Mouse (Mus musculus) myocyte (in vitro differentiated cells): ENCODE results near the gene Prpf18. TPM values are rescaled to one million over a fixed set of nuclear protein-coding genes. Genes with fewer than 3 reads are reported as not detected.

Experiments
- H3K27me3 ChIP-seq: one replicate; pipeline ENCODE4 v1.6.1; 2011; ENCODE audit not compliant: control insufficient read depth, insufficient read depth, insufficient read length
- H3K36me3 ChIP-seq: one replicate; pipeline ENCODE4 v1.6.1; 2011; ENCODE audit not compliant: control insufficient read depth, insufficient read depth
- H3K4me2 ChIP-seq: one replicate; pipeline ENCODE4 v1.6.1; 2011; ENCODE audit warnings: low read depth, control low read depth
- H3K4me3 ChIP-seq: one replicate; pipeline ENCODE4 v1.5.1; 2011; ENCODE audit warnings: mild to moderate bottlenecking, control low read depth, moderate library complexity
- H3K79me2 ChIP-seq: one replicate; pipeline ENCODE4 v1.6.1; 2011; ENCODE audit not compliant: control insufficient read depth, insufficient read depth
- H3ac ChIP-seq: one replicate; pipeline ENCODE4 v1.6.1; 2011; ENCODE audit not compliant: control insufficient read depth, insufficient read length
- CEBPB ChIP-seq: IDR thresholded peaks from 2 replicates; pipeline ENCODE4 v1.6.1; 2011; ENCODE audit warnings: mild to moderate bottlenecking, moderate library complexity; ENCODE audit not compliant: poor library complexity, insufficient read depth, severe bottlenecking
- E2F4 ChIP-seq: IDR thresholded peaks from one replicate; pipeline ENCODE4 v1.6.1; 2011; ENCODE audit warnings: mild to moderate bottlenecking, control low read depth, moderate library complexity; ENCODE audit not compliant: insufficient read depth
- MAX ChIP-seq: IDR thresholded peaks from one replicate; pipeline ENCODE4 v1.6.1; 2011; ENCODE audit warnings: low read depth, mild to moderate bottlenecking, control low read depth
- MYOD1 ChIP-seq, 3 experiments: IDR thresholded peaks; one replicate each; pipeline ENCODE4 v1.6.1; 2011; ENCODE audit warnings: control low read depth in 2 of 3, low read depth in 2 of 3, mild to moderate bottlenecking in 2 of 3, moderate library complexity in 1 of 3; ENCODE audit not compliant: insufficient read length in 2 of 3, control insufficient read depth in 1 of 3
- MYOG ChIP-seq, 3 experiments: IDR thresholded peaks; one replicate each; pipeline ENCODE4 v1.6.1; 2011; ENCODE audit warnings: control low read depth in 2 of 3, low read depth in 2 of 3, mild to moderate bottlenecking in 2 of 3; ENCODE audit not compliant: insufficient read length in 2 of 3, control insufficient read depth in 1 of 3, insufficient read depth in 1 of 3
- POLR2A ChIP-seq: IDR thresholded peaks from one replicate; pipeline ENCODE4 v1.6.1; 2011; ENCODE audit warnings: low read depth, mild to moderate bottlenecking, control low read depth, moderate library complexity; ENCODE audit not compliant: insufficient read length
- POLR2AphosphoS2 ChIP-seq: IDR thresholded peaks from one replicate; pipeline ENCODE4 v1.6.1; 2011; ENCODE audit warnings: low read depth, control low read depth; ENCODE audit not compliant: insufficient read length
- REST ChIP-seq: IDR thresholded peaks from one replicate; pipeline ENCODE4 v1.6.1; 2011; ENCODE audit warnings: mild to moderate bottlenecking, control low read depth, moderate library complexity; ENCODE audit not compliant: insufficient read depth, insufficient read length
- SRF ChIP-seq: IDR thresholded peaks from one replicate; pipeline ENCODE4 v1.6.1; 2011; ENCODE audit warnings: low read depth; ENCODE audit not compliant: control insufficient read depth, insufficient read length
- TCF12 ChIP-seq: IDR thresholded peaks from one replicate; pipeline ENCODE4 v1.6.1; 2011; ENCODE audit warnings: mild to moderate bottlenecking, control low read depth; ENCODE audit not compliant: poor library complexity, insufficient read depth, severe bottlenecking
- TCF3 ChIP-seq: IDR thresholded peaks from one replicate; pipeline ENCODE4 v1.6.1; 2011; ENCODE audit warnings: low read depth, control low read depth; ENCODE audit not compliant: insufficient read length
- USF1 ChIP-seq: IDR thresholded peaks from one replicate; pipeline ENCODE4 v1.6.1; 2011; ENCODE audit warnings: low read depth, mild to moderate bottlenecking, control low read depth, moderate library complexity
- polyA plus RNA-seq: library from polyadenylated mRNA; unstranded; fragments of >200 nt; fragmentation: generic; extraction: Trizol; gene quantifications from one replicate; pipeline ENCODE4 v1.2.1, GENCODE M21; 2012; ENCODE audit warnings: missing spikeins

Gene Prpf18
- polyA plus RNA-seq, 1 experiment: 15.7 TPM

DNA sequence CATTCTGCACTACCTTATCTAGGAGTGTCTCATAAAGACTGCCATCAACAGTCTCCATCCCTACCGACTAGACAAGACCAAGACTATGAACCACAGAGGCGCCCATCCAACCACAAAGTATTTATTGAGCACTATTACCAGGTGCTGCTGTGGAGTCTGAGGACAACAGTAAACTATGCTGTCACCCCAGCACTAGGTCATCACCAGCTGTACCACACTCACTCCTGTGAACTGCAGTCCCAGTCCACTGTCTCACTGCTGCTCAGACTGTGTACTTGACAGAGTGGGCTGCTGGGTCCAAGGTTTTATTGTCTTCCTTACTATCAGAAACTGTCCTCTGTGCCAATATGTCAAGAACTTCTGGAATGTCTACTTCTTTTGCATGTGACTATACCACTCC, 23.0 kb downstream of the Prpf18 start:
- TF ChIP-seq MYOD1 (IDR thresholded peaks at IDR 0.05; ENCODE audit: control insufficient read depth in 1 of 3, insufficient read length in 2 of 3, low read depth in 2 of 3): peak in 1 of 3 experiments; percentile 59
- peak in 1 of 3 experiments; percentile 32 for TF ChIP-seq MYOG (IDR thresholded peaks at IDR 0.05; ENCODE audit: control insufficient read depth in 1 of 3, insufficient read depth in 1 of 3, insufficient read length in 2 of 3, low read depth in 2 of 3)
- TF ChIP-seq MAX: no peak
- Histone ChIP-seq H3K27me3 (no peaks in the 10 kb centered on the region), H3K4me2 (no peak overlapping the region), H3ac (no peak overlapping the region), H3K4me3 (no peak overlapping the region), H3K79me2 (no peaks in the 10 kb centered on the region), H3K36me3 (peaks cover 34% of the 10 kb centered on the region)

DNA sequence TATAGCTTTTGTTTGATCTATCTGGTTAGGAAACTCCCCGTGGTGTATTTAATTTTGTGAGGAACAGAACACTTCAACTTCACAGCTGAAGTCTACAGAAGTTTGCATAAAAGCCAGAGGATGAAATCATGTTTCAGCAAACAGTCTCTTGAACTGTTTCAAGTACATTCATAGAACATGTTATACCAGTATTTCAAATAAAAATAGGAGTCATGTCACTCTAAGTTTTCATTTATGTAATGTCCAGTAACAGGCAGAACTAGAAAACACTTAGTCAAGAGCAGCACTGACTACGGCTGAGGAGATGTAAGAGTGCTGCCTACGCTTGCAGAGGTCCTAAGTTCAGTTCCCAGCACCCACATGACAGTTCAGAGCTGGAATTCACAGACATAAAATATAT, 25.0 kb downstream of the Prpf18 start:
- no peak overlapping the region for H3K4me2 ChIP-seq
- TF ChIP-seq POLR2AphosphoS2 (no peak), TCF3 (no peak), MYOG (IDR thresholded peaks at IDR 0.05; ENCODE audit: control insufficient read depth in 1 of 3, insufficient read depth in 1 of 3, insufficient read length in 2 of 3, low read depth in 2 of 3) (no peak), POLR2A (no peak), TCF12 (no peak), REST (no peak), CEBPB (no peak), E2F4 (no peak), USF1 (no peak), SRF (no peak), MAX (no peak), MYOD1 (IDR thresholded peaks at IDR 0.05; ENCODE audit: control insufficient read depth in 1 of 3, insufficient read length in 2 of 3, low read depth in 2 of 3) (no peak)
- H3K27me3 ChIP-seq: no peaks in the 10 kb centered on the region
- H3ac ChIP-seq: no peak overlapping the region
- H3K36me3 ChIP-seq: peaks cover 34% of the 10 kb centered on the region
- no peak overlapping the region for H3K4me3 ChIP-seq
- no peaks in the 10 kb centered on the region for H3K79me2 ChIP-seq

DNA sequence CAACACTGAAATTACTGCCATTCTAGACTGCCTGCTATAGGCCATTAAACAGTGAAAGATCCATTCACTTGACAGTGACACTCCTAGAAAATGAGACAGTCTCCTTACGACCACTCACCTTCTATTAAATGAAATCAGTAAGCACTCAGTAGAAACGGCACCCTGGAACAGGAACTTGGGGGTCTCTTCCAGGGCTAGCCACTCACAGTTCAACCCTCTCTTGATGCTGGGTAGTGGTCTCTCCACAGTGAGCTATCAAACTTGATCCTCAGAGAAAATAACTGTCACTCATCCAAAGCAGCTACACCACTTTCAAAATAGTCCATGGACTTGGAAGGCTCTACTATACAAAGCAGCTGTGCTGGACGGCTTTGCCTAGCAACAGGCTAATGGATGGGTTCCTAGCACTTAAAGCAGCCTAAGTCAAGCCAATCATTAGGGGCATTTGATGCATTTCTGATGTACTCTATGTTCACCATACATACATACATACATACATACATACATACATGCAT, 30.4 kb downstream of the Prpf18 start:
- Histone ChIP-seq H3ac (no peak overlapping the region), H3K4me2 (no peak overlapping the region), H3K27me3 (no peaks in the 10 kb centered on the region), H3K36me3 (peaks cover 21% of the 10 kb centered on the region), H3K79me2 (no peaks in the 10 kb centered on the region), H3K4me3 (no peak overlapping the region)
- TF ChIP-seq SRF: no peak
- TF ChIP-seq USF1: no peak
- TF ChIP-seq POLR2A: no peak
- no peak for TF ChIP-seq REST
- no peak for TF ChIP-seq CEBPB
- no peak for TF ChIP-seq POLR2AphosphoS2

GRCm38 (mm10) chr2:4620640-4621401, 31.1 kb downstream of the Prpf18 start:
- no peak overlapping the region for H3K4me3 ChIP-seq
- H3K4me2 ChIP-seq: peak overlapping the region; percentile 16

More at GRCm38 (mm10) chr2:4620640-4621401, 31.1 kb downstream of the Prpf18 start:
- no peak for TF ChIP-seq REST
- TF ChIP-seq E2F4: no peak
- TF ChIP-seq POLR2AphosphoS2: no peak
- no peak for TF ChIP-seq POLR2A
- TF ChIP-seq MYOD1 (IDR thresholded peaks at IDR 0.05; ENCODE audit: control insufficient read depth in 1 of 3, insufficient read length in 2 of 3, low read depth in 2 of 3): no peak
- no peak for TF ChIP-seq CEBPB
- TF ChIP-seq TCF3: no peak
- no peak for TF ChIP-seq MAX
- no peak for TF ChIP-seq MYOG (IDR thresholded peaks at IDR 0.05; ENCODE audit: control insufficient read depth in 1 of 3, insufficient read depth in 1 of 3, insufficient read length in 2 of 3, low read depth in 2 of 3)
- TF ChIP-seq SRF: no peak
- no peak for TF ChIP-seq USF1
- TF ChIP-seq TCF12: no peak
- no peak overlapping the region for H3ac ChIP-seq
- peaks cover 21% of the 10 kb centered on the region for H3K36me3 ChIP-seq
- no peaks in the 10 kb centered on the region for H3K79me2 ChIP-seq
- H3K27me3 ChIP-seq: no peaks in the 10 kb centered on the region
